Mouse (Mus musculus): ENCODE results near the gene Rpl10l.

Rpl10l gene

DNA sequence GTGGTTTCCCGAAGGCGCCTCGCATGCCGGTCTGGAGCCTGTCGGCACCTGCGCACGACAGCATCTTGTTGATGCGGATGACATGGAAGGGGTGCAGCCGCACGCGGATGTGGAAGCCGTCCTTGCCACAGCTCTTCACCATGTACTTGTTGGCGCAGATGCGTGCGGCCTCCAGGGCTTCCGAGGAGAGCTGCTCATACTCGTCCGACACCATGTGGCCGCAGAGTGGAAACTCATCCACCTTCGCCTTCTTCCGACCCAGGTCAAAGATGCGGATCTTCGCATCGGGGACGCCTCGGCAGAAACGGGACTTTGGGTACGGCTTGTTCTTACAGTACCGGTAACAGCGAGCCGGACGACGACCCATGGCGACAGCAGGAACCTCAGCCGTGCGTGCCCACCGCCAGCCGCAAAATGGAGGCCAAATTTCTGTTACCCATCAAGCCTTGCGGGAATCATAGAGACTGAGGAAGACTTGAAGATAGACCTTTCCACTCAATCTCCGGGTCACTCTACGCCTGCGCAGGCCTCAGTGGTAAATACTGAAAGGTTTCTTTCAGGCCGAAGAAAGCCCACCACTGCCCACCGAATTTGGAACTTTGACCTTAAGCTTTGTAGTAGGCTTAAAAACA lies at the start of gene Rpl10l:
Gene Rpl10l (minus strand): TSS at position 411 of the 632 bp plus-strand sequence.
- in situ Hi-C loops (cut with MboI, MseI), result no loop called here

DNA sequence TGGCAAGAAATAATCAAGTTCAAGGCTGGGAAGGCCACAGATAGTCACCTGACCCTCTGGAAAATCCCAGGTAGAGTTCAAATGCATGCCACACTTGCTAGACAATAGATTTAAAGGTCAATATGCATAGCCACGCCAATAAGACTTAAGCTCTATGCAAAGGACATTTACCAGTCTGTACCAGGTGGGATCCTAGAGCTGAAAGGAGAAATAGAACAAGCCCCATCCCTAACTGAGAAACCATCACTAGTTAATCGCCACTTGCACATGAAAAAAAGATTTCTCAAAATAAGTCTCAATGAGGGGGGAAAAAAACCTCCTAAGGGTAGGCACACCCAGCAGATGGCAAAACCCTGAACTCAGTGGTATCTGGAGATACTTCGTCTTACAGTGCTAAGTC lies 8.3 kb downstream of the Rpl10l start:
- in situ Hi-C loops (cut with MboI, MseI), result no loop called here

GRCm38 (mm10) chr12:66245461-66246099 lies 38.6 kb downstream of the Rpl10l start:
- in situ Hi-C loops (cut with MboI, MseI), result no loop called here

GRCm38 (mm10) chr12:66234158-66234557 lies 50.0 kb downstream of the Rpl10l start:
- in situ Hi-C loops (cut with MboI, MseI), result no loop called here

Measured in regulatory T cell (primary cell).